Mouse (Mus musculus) ovary, postnatal 10 days (tissue): ENCODE data around the gene Nedd8.

Experiments
- DNase-seq: peaks from one replicate; pipeline ENCODE4 v3.0.0; 2022; ENCODE audit warnings: low spot score

Nedd8 gene

DNA sequence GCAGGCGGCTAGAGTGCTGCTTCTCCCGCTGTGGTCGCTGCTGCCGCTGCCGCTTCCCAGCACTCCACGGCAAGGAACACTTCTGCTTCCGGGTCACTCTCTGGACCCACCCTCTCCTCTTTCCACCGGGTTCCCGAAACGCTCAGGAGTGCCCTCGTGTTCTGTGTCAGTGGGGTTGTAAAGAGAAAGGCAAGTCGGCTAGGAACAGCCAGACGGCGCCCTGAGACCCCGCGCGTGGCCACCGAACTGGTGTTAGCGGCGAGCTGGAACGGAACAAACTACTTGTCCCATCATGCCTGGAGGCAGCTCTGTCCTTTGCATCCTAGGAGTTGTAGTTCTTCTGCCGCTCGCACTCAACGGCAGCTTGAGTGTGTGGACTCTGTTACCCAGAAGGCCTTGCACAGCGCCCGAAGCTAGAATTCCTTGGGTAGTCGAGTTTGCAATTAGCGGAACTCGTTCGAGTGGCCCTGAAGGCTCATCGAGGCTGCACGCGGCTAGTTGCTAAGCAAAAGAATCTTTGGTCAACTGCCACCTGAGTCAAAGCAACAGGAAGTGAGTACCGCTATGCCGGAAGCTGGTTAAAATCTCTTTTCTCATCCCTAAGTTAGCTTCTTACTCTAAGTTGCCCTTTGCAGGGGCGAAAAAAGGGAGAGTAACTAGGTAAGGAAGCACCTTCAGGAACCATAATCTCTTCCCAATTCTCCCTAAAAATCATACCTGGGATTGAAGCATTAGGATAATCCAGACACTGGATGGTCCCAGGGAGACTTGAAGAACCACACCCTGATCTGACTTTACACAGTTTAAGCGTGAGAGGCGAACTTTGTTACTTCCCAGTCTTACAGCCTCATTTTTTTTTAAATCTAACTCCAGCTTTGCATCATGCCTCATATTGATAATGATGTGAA is at the start of gene Nedd8, which contains the start of gene Gmpr2:
Gene Nedd8 (minus strand): TSS at position 292 of the 908 bp plus-strand sequence.
Gene Gmpr2 (plus strand): TSS at position 109 of the 908 bp plus-strand sequence.
- peak; percentile 86 for DNase-seq

DNA sequence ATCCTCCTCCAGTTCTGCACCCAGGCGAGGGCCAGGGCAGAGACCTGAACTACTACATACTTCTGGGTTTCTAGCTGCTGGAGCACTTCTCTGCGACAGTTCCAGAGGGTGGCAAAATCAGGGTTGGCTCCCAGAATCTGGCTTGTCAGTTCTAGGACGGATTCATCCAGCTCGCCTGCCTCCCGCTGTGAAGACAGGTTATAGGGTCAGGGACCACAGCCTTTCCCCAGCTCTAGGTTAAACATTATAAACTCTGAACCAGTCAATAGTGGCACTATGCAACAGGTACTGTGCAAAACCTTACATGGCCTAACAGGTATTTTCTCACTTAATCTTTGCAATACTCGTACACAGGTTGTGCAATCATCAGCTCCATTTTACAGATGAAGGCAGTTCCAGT is 49.2 kb upstream of the Nedd8 start:
- no peak for DNase-seq

DNA sequence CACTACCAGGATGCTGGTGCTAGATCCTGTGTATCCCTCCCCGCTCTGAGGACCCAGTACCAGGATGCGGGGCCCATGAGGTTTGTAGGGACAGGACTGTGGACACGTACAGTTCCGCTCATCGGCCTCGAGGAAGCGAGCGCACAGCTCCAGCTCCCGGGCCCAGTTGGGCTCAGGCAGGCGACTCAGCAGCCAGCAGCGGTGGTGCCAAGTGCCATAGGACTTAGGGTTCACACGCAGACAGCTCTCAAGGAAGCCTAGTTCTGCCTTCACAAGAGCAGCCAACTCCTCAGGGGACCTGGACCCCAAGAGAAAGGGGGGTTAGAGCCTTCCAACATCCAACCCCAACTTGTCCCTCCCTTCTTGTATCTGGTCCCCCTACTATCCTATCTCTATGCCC is 48.7 kb upstream of the Nedd8 start:
- no peak for DNase-seq

DNA sequence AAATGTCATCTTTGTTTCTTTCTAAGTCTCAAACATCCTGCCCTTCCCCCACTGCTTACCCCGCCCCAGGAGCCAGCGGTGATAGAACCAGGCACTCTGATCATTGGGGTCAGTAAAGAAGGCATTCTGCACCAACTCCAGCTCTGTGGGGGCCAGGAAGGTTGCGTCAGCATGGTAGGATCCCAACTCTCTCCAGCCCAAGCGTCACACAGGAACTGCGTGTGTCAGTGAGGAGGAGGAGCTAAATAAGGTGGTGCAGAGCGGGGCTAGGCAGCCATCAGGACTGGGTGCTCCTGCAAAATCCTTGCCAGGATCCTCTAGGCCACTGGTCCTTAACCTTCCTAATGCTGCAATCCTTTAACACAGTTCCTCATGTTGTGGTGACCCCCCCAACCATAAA is 47.8 kb upstream of the Nedd8 start:
- no peak for DNase-seq

DNA sequence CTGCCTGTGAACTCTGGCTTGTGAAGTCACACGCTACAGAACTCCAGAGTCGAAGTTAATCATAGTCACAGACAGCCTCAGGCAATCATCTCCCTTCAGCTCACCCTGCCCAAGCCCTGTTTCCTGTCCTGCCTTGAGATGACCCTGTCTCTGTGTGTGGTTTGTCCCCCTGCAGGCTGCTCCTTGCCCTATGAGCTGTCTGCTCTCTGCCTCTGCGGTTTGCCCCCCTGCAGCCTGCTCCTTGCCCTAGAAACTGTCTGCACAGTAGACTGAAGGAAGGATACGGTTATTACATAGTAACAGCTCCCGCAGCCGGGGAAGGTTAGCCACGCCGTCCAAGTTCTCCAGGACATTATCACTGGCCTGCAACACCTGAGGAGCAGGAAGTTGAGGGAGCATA is 45.0 kb upstream of the Nedd8 start:
- DNase-seq: no peak

DNA sequence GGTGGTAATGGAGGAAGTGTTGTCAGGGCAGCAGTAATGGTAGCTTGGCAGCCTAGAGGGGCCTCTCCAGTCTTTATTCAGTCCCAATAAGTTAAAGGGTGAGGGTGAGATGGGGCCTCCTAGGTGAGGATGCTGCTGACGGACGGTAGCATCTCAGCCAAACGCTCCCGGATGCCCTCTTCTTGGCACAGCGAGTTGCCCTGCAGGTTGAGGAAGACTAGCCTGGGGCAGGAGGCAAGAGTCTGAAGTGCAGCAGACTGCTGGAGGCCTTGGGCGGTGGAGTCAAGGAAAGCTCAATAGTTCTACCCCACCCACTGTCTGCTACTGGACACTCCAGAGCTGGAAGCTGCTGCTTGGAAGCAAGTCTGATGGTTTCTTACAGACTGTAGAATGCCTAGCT is 44.3 kb upstream of the Nedd8 start:
- no peak for DNase-seq

DNA sequence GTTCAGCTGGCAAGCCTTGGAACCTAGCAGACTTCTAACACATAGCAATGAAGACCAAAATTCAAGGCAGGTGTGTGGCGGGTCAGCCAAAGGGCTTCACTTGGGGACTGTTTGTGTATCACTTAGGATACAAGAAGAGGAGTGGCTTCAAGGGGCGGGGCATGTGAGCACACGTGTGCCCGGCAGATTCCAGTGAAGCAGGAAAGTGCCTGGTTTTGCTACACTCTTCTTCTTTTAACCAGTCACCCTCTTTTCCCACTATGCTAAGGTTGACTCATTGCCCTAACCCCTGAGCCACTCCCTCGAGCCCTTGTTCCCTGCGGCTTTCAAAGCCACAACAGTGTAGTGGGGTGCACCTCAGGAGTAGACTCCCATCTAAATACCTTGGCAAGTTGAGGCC is 43.0 kb upstream of the Nedd8 start:
- DNase-seq: no peak

DNA sequence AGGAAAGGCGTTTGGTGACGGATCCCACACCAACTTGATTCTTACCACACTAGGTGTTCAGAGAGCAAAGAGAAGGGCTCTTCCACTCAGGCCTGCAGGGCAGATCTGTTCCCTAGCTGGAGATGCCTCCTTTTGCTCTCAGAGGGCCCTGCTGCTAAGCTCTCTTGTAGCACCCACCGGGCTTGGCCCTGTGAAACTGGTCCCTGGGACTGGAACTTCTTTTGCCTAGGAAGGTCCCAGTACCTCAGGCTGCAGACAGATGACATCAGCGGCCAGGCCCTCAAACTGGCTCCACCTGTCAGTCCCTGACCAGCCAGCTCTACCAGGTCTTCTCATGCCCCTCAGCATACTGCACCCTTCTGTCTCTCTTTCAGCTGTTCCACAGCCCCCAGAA is 41.8 kb upstream of the Nedd8 start, which contains the start of gene Tgm1:
Gene Tgm1 (minus strand): TSS at position 198 of the 394 bp plus-strand sequence.
- DNase-seq: no peak

DNA sequence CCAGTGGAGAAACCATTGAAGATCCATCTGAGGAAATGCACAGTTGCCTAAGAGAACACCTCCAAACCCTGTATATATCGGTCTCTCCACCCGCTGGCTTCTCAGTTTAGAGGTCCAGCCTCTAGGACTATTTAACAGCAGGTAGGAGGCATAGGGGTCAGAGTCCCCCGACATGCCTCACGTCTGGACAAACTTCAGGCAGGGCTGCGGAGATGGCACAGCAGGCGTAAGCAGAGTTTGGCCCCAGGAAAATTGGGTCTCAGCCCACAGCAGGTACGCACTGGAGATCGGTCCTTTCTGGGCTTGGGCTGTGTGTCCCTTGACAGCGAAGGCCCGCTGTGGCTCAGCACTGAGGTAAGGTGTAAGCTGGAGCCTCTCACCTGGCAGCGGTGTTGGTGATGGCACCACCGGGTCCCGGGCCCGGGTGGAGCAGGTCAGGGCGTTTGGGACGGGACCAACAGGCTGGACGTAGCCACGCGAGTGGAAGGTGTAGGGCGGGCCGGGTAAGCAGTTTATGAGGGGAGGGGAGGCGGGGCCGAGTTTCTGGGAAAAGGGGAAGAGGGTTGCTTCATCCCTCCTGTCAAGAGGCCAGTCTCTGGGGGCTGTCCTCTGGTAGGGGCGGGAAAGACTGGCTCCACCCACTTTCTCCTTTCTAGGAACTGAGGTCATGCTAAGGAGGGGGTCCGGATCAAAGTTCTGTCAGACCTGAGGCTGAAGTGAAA is 41.2 kb upstream of the Nedd8 start:
- DNase-seq: no peak

DNA sequence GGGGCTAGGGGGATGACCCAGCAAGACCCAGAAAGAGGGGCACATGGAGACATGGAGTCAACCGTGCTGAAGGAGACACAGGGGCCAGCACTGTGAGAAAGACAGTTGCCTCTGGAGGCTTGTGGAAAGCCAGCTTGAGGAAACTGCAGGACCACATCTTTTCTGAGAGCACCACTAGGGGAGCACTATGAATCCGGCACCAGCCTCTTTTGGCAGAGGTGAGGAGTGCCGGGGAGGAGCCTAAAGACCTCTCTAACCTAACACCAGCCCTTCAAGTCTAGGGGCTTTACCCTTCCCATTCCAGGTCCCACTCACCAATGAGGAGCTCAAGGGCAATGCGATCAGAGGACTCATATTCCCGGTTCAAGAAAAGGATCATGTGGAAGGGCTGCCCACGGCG is 39.9 kb upstream of the Nedd8 start:
- no peak for DNase-seq

DNA sequence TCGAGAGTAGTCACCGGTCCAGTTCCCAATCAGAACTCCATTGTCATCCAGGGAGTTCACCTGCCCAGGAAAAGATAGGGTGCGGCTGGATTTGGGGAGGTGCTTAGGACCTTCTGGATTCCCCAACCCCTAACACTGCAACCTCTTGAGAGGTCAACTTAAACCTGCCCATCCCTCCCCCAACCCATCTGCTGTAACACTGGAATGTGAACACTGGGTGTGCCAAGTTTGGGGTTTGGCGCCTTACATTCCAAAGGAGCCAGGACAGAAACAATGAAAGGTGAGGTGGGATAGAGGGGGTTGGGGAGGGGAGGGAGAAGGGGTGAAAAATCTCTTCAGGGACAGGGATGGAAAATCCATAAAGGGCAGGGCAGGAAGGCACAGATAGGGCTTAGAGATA is 37.6 kb upstream of the Nedd8 start:
- no peak for DNase-seq

DNA sequence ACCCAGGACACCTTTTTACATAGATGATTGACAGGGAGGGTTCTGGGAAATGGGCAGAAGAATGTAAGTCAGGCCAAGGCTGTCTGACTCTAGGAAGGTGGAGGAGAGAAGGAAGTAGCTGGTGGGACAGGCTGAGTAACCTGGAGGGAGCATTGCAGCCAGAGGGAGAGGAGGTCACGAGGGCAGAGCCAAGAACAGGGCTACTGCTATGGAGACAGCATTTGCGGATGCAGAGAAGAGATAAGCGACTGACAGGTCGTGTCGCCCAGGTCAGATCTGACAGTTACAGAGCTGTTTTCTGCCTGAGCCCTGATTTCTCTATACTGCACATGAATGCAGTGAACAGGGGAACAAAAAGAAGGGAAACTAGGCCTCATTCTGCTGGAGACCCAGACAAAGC is 35.5 kb upstream of the Nedd8 start:
- DNase-seq: no peak

DNA sequence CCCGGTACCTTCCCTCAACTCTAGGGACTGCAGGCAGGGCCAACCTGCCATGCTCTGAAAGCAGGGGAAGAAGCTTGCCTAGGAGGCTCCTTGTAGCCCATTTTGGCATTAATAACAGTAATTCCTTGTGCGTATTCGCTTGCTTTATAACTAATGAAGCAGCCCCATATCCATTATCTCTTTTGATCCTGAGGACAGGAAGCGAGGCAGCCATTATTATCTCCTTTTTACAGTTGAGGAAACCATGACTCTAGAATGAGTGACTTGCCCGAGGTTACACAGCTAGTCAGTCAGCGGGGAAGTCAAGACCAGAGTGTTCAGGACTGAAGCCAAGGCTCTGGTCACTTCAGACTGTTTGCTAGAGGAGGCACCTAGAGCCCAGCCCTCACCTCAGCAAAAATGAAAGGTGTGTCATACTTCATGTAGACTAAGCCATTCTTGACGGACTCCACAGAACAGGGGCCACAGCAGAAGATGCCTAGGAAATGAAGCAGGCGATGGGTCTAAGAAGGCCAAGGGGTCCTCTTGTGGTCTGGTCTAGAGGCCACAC is 34.2 kb upstream of the Nedd8 start:
- no peak for DNase-seq

DNA sequence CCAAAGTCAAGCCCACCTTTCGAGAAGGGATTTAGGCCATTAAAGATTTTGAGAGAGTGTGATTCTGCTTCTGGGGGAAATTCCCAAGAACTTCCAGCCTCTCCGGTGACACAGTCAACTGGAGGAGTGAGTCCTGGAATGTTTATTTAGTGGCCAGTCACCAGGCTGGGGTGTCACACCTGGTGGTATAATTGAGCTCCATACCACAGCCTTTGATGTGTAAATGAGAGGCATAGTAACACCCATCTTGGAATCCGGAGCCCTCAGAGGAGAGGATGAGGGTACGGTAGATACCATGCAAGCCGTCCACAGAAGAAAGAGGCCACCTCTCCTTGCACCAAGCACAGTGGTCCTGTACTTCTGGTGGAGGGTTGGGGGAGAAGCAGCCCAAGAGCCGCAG is 30.8 kb upstream of the Nedd8 start:
- DNase-seq: no peak

DNA sequence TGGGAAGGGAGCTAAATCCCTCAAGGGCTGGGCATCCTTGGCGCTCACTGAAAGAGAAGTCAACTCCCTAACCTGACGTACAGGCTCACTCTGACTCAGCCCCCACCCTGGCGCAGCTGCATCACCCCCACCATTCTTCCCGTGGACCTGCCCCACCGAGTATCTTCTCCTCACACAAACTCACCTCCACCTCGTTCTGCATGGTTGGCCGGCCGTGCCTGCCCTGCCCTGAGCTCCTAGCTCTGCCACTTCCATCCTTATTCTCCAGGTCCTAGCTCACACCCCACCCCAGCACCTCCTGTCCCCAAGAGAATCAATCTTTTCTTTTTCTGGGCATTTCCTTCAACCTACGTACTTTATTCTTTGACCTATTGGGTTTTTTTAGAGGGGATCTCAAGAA is 29.2 kb upstream of the Nedd8 start:
- DNase-seq: no peak

DNA sequence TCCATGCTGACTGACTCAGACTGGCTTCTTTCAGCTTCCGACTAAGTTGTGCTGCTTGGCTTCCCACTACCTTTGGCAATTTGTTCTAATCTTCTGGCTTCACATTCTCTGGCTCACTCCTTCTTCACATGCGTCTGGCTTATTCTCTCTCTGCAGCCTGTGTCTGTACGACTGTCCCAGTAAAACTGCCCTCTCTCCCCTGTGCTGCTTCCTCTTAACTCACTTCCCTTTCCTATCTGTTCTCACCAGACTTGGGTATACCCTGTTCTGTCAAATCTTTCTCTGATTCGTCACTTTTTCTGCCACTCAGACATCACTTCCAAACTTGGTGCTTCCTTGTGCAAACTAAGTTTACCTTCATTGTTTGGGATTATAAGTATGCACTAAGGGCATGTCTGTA is 25.3 kb upstream of the Nedd8 start:
- DNase-seq: no peak

DNA sequence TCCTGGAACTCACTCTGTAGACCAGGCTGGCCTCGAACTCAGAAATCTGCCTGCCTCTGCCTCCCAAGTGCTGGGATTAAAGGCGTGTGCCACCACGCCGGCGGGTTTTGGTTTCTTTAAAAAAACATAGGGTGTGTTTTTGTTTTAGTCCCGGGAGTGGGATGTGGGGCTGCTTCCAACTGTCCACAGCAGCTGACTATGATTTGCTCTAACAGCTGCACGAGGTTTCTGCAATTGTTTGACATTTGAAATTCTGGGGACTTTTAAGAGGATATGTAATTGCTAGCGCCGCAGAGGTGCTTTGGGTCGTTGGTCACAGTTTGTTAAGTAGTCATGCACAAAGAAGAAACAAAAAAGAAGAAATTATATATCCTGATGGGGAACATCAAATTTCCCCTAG is 17.5 kb upstream of the Nedd8 start:
- DNase-seq: no peak

DNA sequence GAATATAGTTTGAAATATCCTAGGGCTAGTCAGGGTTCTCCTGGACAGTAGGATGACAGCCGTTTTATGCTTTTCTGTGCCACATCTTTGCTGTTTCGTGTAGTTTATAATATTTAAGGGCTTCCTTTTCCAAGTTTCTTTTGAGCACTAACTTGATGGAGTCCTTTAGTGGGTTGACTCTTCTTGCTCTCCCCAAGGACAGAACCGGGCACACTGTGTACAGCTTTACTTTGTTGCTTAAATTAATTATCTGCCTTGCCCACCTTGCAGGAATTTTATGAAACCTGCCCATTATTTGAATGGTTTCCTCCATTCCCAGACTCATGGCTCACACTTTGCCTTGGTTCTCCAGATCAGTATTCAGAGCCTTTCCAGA is 10.2 kb upstream of the Nedd8 start:
- DNase-seq: no peak

DNA sequence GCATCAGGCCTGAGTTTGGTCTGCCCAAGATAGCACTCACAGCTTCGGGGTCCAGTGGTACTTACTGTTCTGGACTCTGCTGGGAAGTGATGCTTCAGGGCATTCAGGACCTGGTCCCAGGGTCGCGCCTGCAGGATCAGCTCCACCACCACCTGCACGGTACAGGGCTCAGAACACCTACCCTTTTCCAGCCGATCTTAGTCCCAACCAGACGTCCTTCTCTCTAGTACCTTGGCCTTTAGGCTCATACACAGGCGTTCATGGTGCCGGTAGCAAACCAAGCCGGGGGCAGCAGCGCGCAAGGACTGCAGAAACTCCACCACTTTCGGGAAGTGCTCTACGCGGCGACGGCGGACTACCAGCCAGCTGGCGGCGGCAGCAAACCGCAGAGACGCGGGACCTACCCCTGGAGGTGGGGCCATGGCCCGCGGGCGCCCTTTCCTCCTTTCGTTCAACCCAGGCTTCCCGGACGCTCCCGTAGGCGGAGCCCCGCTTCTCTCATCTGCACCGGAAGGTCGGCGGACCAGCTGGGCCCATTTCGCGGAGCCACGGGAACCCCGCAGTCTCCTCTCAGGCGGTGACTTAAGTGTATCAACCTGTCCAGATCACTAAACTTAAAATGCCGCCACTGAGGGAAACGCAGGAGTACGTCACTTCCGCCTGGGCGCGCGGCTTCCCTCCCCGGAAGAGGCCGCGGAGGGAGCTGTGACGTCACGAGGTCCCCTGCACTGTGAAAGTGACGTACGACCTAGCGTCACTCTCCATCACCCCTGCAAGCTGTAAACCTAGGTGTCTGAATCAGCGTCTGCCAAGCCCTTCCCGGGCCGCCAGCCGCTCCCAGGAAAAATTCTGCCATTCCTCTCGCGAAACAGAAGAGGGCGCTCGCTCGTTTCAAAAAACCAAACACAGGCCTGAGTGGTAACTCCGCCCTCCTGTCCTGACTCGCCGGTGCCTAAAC is 9.5 kb upstream of the Nedd8 start, which contains the start of gene Tinf2:
Gene Tinf2 (minus strand): TSS at position 661 of the 958 bp plus-strand sequence.
- DNase-seq: peak; percentile 84

DNA sequence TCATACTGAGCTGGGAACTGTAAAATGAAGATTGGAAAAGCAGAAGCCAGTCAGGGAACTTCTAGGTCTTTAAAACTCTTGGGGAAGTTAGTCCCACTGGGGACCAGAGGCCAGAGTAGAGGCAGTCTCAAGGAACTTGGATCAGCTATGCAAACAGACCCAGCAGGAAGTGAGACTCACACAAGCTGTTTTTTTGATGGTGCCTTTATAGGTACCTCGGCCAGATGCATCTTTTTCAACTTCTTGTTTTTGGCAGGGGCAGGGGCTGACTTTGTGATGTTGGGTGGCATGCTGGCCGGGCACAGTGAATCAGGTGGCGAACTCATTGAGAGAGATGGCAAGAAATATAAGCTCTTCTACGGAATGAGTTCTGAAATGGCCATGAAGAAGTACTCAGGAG is 5.7 kb upstream of the Nedd8 start:
- DNase-seq: no peak

DNA sequence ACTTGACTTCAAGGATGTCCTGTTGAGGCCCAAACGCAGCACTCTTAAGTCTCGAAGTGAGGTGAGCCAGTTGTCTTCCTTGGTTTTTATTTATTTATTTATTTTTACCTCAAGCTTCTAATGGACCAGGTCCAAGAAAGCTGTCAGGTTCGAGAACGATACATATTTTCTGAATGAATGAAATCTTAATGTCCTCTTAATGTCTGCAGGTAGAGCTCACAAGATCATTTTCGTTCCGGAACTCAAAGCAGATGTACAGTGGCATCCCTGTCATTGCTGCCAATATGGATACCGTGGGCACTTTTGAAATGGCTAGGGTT is 777 bp upstream of the Nedd8 start:
- DNase-seq: no peak

DNA sequence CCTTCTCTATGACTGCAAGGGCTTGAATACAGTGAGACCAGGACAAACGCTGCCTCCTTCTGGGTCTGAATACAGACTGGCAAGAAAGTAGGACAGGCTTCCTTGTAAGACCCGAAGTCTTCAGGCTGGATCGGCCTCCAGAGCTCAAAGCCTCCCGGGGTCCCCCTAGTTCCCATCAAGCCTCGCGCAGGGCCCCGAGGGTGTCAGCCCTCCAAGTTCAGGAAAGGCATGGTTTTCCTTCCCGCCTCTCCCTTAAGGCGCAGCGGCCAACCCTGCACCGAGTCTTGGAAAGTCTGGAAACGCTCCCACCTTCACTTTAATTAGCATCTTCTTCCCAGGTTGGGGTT is 465 bp downstream of the Nedd8 start:
- DNase-seq: no peak
